Mouse (Mus musculus) kidney, adult 2 months (tissue): Measurements from ENCODE around the gene Smyd1. TPM values are rescaled to one million over a fixed set of nuclear protein-coding genes. Genes with fewer than 3 reads are reported as not detected.
"Not testable (repeated sequence)": the region's sequence is repeated elsewhere in the genome, so short reads cannot be mapped to it uniquely, and the experiment has no call there.

Experiments used
- DNase-seq: peaks from one replicate; pipeline ENCODE4 v3.0.0; 2021
- H3K27ac ChIP-seq: fragments of 200-500 bp; 2 replicates; pipeline ENCODE4 v1.5.1; 2012; ENCODE audit warnings: low read depth, low read length, control low read depth, inconsistent platforms; ENCODE audit not compliant: insufficient read depth
- H3K27me3 ChIP-seq: fragments of 200-500 bp; replicated peaks from 2 replicates; pipeline ENCODE4 v1.6.1; 2012; ENCODE audit warnings: mild to moderate bottlenecking, moderate library complexity, low read length, inconsistent platforms; ENCODE audit not compliant: control insufficient read depth, insufficient read depth
- H3K36me3 ChIP-seq: fragments of 200-500 bp; 2 replicates; pipeline ENCODE4 v1.6.1; 2012; ENCODE audit warnings: mild to moderate bottlenecking, moderate library complexity, low read length, inconsistent platforms; ENCODE audit not compliant: control insufficient read depth, insufficient read depth
- H3K4me1 ChIP-seq: fragments of 200-500 bp; 2 replicates; pipeline ENCODE4 v1.6.1; 2011; ENCODE audit warnings: low read length; ENCODE audit not compliant: control insufficient read depth, insufficient read depth
- H3K4me3 ChIP-seq: fragments of 200-500 bp; 2 replicates; pipeline ENCODE4 v1.5.1; 2011; ENCODE audit warnings: mild to moderate bottlenecking, low read depth, low read length, control low read depth; ENCODE audit not compliant: insufficient read depth
- CTCF ChIP-seq: fragments of 200-500 bp; conservative IDR thresholded peaks from 2 replicates; pipeline ENCODE4 v1.5.1; 2011; ENCODE audit warnings: low read depth, mild to moderate bottlenecking, control low read depth, low read length, moderate library complexity, mixed read lengths; ENCODE audit not compliant: insufficient read depth, insufficient read length
- POLR2A ChIP-seq: fragments of 200-500 bp; IDR thresholded peaks from one replicate; pipeline ENCODE4 v1.6.1; 2011; ENCODE audit warnings: low read depth, low read length, control low read depth
- WGBS: fragments of 180-500 bp; shearing (Covaris S2); methylation state at CpG from one replicate; pipeline ENCODE4 v1.1.7; 2018; 5-methylcytosine and 5-hydroxymethylcytosine counted together
- polyA plus RNA-seq: library from polyadenylated mRNA; depleted of rRNA; stranded (reverse); fragments of >200 nt; gene quantifications from 2 replicates; pipeline ENCODE4 v1.2.3, GENCODE M21; 2012

Smyd1 gene
- polyA plus RNA-seq, 1 experiment = 2.3 TPM

- TF ChIP-seq POLR2A (no peak), CTCF (no peak)
- peak overlapping the region; percentile 91 for H3K27ac ChIP-seq
- H3K27me3 ChIP-seq = no peaks in the 10 kb centered on the region
- no peak for DNase-seq
- peak overlapping the region; percentile 58 for H3K4me3 ChIP-seq
- no peaks in the 10 kb centered on the region for H3K36me3 ChIP-seq
- peaks cover 16% of the 10 kb centered on the region; the same call in 1 of the 2 replicates for H3K4me1 ChIP-seq
- 4% methylated on average over 8 of the region's 8 CpGs for WGBS
Measured at GRCm38 (mm10) chr6:71271057-71271388, 51.0 kb downstream of the Smyd1 start.

DNA sequence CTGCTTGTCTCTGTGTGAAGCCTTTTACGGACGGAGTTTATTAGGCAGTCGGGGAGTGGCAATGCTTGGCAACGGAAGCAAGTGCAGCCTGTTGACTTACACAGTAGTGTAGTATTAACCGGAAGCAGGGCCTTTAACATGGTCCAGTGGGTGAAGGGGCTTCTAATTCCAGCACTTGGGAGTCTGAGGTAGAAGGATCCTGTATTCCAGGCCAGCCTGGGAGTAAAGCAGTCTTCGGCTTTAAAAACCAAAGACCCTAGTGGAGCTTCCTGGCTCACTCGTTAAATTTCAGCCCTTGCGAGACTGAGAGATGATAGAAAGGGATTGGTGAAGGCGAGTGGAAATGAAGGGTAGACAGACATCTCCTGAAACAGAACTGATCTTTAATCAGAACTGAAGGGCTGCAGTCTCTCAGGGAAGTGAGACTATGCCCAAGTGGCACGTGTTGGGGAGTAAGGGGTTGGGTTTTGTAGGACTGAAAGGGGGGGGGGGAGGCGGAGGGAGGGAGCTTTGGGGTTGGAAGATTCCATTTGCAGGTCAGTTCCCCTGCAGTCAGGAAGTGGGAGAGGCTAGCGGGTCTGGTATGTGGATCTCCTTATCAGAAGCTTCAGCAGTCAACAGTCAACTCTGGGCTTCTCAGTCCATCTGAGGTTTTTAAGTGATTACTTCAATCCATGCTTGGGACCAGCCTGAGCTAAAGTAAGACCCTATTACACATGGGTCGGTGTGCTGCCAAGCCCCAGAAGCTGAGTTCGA is 51.6 kb downstream of the Smyd1 start:
- DNase-seq = peak; percentile 72

DNA sequence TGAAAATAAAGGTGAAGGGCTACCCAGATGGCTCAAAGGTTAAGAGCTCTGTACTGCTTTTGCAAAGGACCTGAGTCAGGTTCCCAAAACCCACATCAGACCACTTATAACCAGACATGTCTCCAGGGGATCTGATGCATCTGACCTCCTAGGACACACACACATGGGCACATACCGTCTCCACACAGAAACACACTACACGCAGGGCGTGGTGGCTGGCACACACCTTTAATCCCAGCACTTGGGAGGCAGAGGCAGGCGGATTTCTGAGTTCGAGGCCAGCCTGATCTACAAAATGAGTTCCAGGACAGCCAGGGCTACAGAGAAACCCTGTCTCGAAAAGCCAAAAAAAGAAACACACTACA is 52.4 kb downstream of the Smyd1 start:
- not testable (repeated sequence) for H3K4me3 ChIP-seq, H3K27me3 ChIP-seq, DNase-seq, H3K27ac ChIP-seq, H3K36me3 ChIP-seq
- WGBS = 93% methylated on average over 6 of the region's 6 CpGs
- peaks cover 16% of the 10 kb centered on the region; the same call in 1 of the 2 replicates for H3K4me1 ChIP-seq

More for the DNA sequence above, 51.6 kb downstream of the Smyd1 start:
- no peak for TF ChIP-seq POLR2A
- TF ChIP-seq CTCF = no peak
- no peaks in the 10 kb centered on the region for H3K36me3 ChIP-seq
- no peaks in the 10 kb centered on the region for H3K27me3 ChIP-seq
- WGBS = 11% methylated on average over 14 of the region's 14 CpGs
- peaks cover 16% of the 10 kb centered on the region; the same call in 1 of the 2 replicates for H3K4me1 ChIP-seq
- peak overlapping the region; percentile 91 for H3K27ac ChIP-seq
- H3K4me3 ChIP-seq = peak overlapping the region; percentile 58

- Histone ChIP-seq H3K4me3 (no peak overlapping the region), H3K27ac (no peak overlapping the region), H3K36me3 (no peaks in the 10 kb centered on the region), H3K4me1 (peaks cover 13% of the 10 kb centered on the region; the same call in 1 of the 2 replicates), H3K27me3 (no peaks in the 10 kb centered on the region)
- WGBS = 47% methylated on average over 7 of the region's 7 CpGs
- TF ChIP-seq CTCF (peak; percentile 45), POLR2A (no peak)
- peak; percentile 25 for DNase-seq
Measured at GRCm38 (mm10) chr6:71268929-71269685, 52.9 kb downstream of the Smyd1 start.

DNA sequence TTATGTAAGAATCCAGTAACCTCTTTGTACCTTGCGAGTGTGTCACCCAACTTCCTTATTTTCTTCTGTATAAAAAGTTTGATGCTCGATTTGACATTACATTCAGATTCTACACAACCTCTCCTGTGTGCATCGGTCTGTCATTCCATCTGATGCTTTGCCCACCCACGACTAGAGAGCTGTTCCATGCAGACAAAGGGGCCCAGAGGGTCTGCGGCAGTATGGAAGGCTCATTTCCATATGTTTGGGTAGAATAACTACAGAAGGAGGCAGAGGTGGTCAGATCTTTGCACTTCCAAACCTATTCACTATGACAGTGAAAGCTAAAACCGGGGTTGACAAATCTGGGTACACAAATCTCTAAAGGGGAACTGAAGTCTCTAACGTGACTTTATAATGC is 54.4 kb downstream of the Smyd1 start:
- 87% methylated on average over 7 of the region's 7 CpGs for WGBS

DNA sequence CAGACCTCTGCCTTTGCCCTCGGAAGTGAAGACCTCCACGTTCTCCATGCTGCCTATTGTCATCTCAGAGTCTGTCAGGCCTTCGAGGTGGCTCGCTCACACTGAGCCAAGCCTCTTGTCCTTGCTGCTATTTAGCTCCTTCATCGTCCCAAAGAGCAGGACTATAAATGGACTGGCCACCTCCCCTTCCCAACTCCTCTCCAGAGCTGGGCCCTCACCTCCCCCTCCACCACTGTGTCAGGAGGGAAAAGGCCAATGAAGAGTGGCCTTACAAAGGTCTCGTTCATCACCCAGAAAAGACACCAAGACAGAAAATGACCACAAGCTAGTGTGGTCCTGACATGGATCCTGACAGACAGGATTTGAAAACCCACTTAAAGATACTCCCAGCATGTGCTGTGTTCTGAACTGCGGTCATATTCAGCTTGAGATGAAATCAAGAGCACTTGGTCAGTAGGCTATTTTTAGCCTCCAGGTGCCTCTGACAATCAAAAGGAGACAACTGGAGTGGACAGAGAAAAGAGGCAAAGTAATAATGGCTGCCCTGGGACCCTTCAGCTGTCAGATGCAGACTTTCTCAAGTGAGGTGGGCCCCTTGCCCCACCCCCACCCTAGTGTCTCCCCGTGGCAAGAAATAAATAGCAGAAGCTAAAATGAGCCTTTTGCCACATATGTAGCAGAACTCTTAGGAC is 59.7 kb downstream of the Smyd1 start:
- WGBS = 72% methylated on average over 8 of the region's 8 CpGs
- Histone ChIP-seq H3K36me3 (no peaks in the 10 kb centered on the region), H3K27ac (no peak overlapping the region), H3K4me1 (no peaks in the 10 kb centered on the region), H3K27me3 (no peaks in the 10 kb centered on the region), H3K4me3 (no peak overlapping the region)
- DNase-seq = no peak
- TF ChIP-seq POLR2A = no peak
- TF ChIP-seq CTCF = no peak

More for the DNA sequence above, 54.4 kb downstream of the Smyd1 start:
- not testable (repeated sequence) for DNase-seq, H3K36me3 ChIP-seq, H3K27ac ChIP-seq, H3K4me1 ChIP-seq, H3K27me3 ChIP-seq, H3K4me3 ChIP-seq

- Histone ChIP-seq H3K4me1 (no peaks in the 10 kb centered on the region), H3K36me3 (no peaks in the 10 kb centered on the region), H3K4me3 (no peak overlapping the region), H3K27ac (no peak overlapping the region), H3K27me3 (no peaks in the 10 kb centered on the region)
- TF ChIP-seq CTCF (no peak), POLR2A (no peak)
- DNase-seq = no peak
- WGBS = 68% methylated on average over 3 of the region's 3 CpGs
Measured at GRCm38 (mm10) chr6:71261060-71261459, 61.0 kb downstream of the Smyd1 start.
